Mouse (Mus musculus) limb, embryonic 11.5 days (tissue): ENCODE measurements around the gene Slc3a2. TPM values are rescaled to one million over a fixed set of nuclear protein-coding genes. Genes with fewer than 3 reads are reported as not detected.
A peak's percentile ranks its signal among the peaks of the same experiment; 100 is the strongest.

Source experiments
- ATAC-seq: fragments of 200-750 bp; cut with Nextera tagmentation; 2 replicates; pipeline ENCODE4 v1.8.0; 2017; ENCODE audit warnings: low read depth; ENCODE audit not compliant: insufficient number of reproducible peaks, low FRiP score, low TSS enrichment
- DNase-seq: peaks from one replicate; pipeline ENCODE4 v3.0.0-alpha.2; 2015; ENCODE audit warnings: low spot score
- H3K27ac ChIP-seq: fragments of 300-500 bp; sonication (generic); replicated peaks from 2 replicates; pipeline ENCODE4 v1.5.1; 2014; ENCODE audit warnings: low read depth, mild to moderate bottlenecking, low read length
- H3K27me3 ChIP-seq: fragments of 300-500 bp; sonication (generic); 2 replicates; pipeline ENCODE4 v1.6.1; 2014; ENCODE audit warnings: mild to moderate bottlenecking, low read length, mixed read lengths; ENCODE audit not compliant: control insufficient read depth, insufficient read depth
- H3K36me3 ChIP-seq: fragments of 300-500 bp; sonication (generic); 2 replicates; pipeline ENCODE4 v1.6.1; 2014; ENCODE audit warnings: mild to moderate bottlenecking, low read length, moderate library complexity, mixed read lengths; ENCODE audit not compliant: control insufficient read depth, insufficient read depth
- H3K4me1 ChIP-seq: fragments of 300-500 bp; sonication (generic); 2 replicates; pipeline ENCODE4 v1.6.1; 2014; ENCODE audit warnings: low read length, mixed read lengths; ENCODE audit not compliant: control insufficient read depth, insufficient read depth
- H3K4me2 ChIP-seq: fragments of 300-500 bp; sonication (generic); 2 replicates; pipeline ENCODE4 v1.6.1; 2014; ENCODE audit warnings: low read depth, mild to moderate bottlenecking, moderate library complexity; ENCODE audit not compliant: severe bottlenecking
- H3K4me3 ChIP-seq: fragments of 300-500 bp; sonication (generic); 2 replicates; pipeline ENCODE4 v1.5.1; 2014; ENCODE audit warnings: low read depth, low read length
- H3K9ac ChIP-seq: fragments of 300-500 bp; sonication (generic); 2 replicates; pipeline ENCODE4 v1.6.1; 2014; ENCODE audit warnings: mild to moderate bottlenecking, low read length
- H3K9me3 ChIP-seq: fragments of 300-500 bp; sonication (generic); 2 replicates; pipeline ENCODE4 v1.6.1; 2016; ENCODE audit warnings: low read length; ENCODE audit not compliant: control insufficient read depth
- WGBS: fragments of 180-500 bp; shearing (Covaris S2); extraction: QIAGEN DNeasy Blood & Tissue Kit; methylation state at CpG from one replicate; pipeline ENCODE4 v1.1.7; 2014; 5-methylcytosine and 5-hydroxymethylcytosine counted together
- microRNA-seq: library from miRNA; unstranded; fragments of <30 nt; microRNA quantifications from one replicate; pipeline ENCODE4, GENCODE M21; 2016
- polyA plus RNA-seq: library from polyadenylated mRNA; unstranded; fragments of >200 nt; fragmentation: Nextera tagmentation; extraction: Ambion mirVana; gene quantifications from 2 replicates; pipeline ENCODE4 v1.2.1, GENCODE M21; 2014

The Slc3a2 gene
- polyA plus RNA-seq, 1 experiment from 2014 or later, result 114 TPM

DNA sequence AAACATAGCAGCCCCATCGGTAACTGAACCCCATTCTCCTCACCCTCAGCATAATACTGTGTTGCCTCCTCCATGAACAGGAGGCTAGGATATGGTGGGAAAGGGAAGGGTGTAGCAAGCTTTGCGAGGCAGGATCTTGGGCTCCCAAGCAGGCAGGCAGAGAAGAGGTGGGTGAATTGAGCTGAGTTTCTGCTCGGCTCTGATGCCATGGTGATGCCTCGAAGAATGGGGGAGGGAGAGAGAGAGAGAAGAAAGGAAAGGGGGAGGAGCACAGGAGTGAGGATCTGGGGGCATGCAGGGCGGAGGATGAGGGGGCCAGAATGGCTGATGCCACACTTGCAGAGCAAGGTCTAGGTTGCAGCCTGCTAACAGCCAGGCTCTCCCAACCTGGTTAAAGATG, 57.4 kb downstream of the Slc3a2 start:
- ATAC-seq (no peak), DNase-seq (no peak)
- H3K4me2 ChIP-seq, result no peak overlapping the region
- no peaks in the 10 kb centered on the region for H3K27me3 ChIP-seq
- 0 out of 2 replicates have a peak, but pooled peaks cover 2% of the 10 kb centered on the region for H3K4me1 ChIP-seq
- H3K9me3 ChIP-seq, result no peaks in the 10 kb centered on the region
- H3K36me3 ChIP-seq, result no peaks in the 10 kb centered on the region
- WGBS, result 76% methylated on average over 5 of the region's 5 CpGs
- H3K9ac ChIP-seq, result no peak overlapping the region
- no peak overlapping the region for H3K4me3 ChIP-seq
- no peak overlapping the region for H3K27ac ChIP-seq

DNA sequence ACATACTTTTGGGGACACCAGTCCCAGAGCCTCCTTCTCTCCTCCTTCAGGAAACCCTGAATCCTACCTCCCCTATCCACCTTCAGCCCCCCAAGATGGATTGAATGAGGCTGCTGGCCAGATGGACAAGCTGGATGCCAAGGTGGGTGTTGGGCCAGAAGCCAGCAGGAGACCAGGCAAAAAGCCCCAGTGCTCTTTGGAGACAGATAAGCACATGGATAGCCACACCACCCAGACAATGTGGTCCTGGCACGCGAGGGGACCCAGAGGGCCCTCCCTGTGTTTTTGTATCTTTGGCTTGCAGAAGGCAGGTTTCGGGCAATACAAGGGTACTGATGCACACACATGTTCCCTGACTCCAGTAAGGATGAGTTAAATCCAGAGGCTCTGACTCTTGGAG, 58.3 kb downstream of the Slc3a2 start:
- H3K4me1 ChIP-seq, result 0 out of 2 replicates have a peak, but pooled peaks cover 2% of the 10 kb centered on the region
- H3K36me3 ChIP-seq, result no peaks in the 10 kb centered on the region
- ATAC-seq, result no peak
- H3K27ac ChIP-seq, result no peak overlapping the region
- 93% methylated on average over 3 of the region's 3 CpGs for WGBS
- no peaks in the 10 kb centered on the region for H3K9me3 ChIP-seq
- DNase-seq, result no peak
- H3K4me2 ChIP-seq, result no peak overlapping the region
- no peak overlapping the region for H3K4me3 ChIP-seq
- H3K27me3 ChIP-seq, result no peaks in the 10 kb centered on the region
- H3K9ac ChIP-seq, result no peak overlapping the region

DNA sequence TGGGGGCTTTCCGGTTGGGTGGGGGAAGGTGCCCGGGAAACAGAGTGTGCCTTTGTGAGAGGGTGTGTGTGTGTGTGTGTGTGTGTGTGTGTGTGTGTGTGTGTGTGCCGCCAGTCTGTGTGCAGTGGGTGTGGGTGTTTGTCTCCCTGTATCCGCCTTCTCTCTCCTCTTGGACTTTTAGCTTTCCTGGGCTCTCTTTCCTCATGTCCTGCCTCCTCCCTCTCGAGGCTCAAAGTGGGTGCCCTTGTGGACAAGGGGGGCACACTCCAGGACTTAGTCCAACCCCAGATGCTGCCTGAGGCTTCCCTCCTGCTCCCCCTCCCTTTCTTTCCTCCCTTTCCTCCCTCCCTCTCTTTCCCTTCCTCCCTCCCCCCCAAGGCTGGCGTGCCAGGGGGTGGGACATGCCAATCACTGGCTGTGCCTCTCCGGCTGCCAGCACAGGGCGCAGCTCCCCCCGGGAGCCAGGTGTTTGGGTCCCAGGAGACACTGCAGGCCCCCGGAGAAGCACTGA, 59.2 kb downstream of the Slc3a2 start:
- ATAC-seq (no peak), DNase-seq (no peak)
- Histone ChIP-seq H3K9me3 (no peaks in the 10 kb centered on the region), H3K9ac (no peak overlapping the region), H3K4me2 (0 out of 2 replicates have a peak overlapping the region, but pooled peaks have one; percentile 1), H3K4me1 (0 out of 2 replicates have a peak, but pooled peaks cover 2% of the 10 kb centered on the region), H3K36me3 (no peaks in the 10 kb centered on the region), H3K27ac (no peak overlapping the region), H3K27me3 (no peaks in the 10 kb centered on the region), H3K4me3 (no peak overlapping the region)
- WGBS, result 51% methylated on average over 10 of the region's 10 CpGs

DNA sequence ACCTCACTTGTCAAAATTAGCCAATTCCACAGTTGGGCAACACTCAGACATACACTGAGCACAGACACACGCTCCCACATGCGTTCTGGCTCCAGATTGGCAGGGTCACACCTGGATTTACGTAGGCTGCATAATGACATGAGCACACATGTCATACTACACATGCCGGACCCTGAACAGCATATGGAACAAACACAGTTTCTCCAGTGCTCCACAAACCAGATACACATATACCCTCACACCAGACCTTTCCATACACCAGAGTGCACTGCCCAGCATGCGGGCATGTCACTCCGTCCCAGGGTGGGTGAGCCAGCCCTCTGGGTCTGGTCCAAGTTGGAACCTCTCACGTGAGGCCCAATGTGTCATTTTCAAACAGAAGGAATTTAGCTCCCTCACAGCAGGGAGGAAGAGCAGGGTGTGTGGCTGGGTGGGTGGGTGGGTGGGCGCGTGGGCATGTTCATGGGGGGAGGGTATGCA, 59.8 kb downstream of the Slc3a2 start, which contains the start of gene Chrm1:
Gene Chrm1, plus strand, starts transcription at position 430 of the 480 bp plus-strand sequence.
- H3K9me3 ChIP-seq, result no peaks in the 10 kb centered on the region
- H3K4me3 ChIP-seq, result no peak within 1 kb of the TSS; the same call in 1 of the 2 replicates
- ATAC-seq (peak; percentile 27; the same call in 1 of the 2 replicates), DNase-seq (no peak)
- 0 out of 2 replicates have a peak, but pooled peaks cover 2% of the 10 kb centered on the region for H3K4me1 ChIP-seq
- H3K27me3 ChIP-seq, result no peaks in the 10 kb centered on the region
- 86% methylated on average over 9 of the region's 9 CpGs for WGBS
- peak within 1 kb of the TSS; percentile 83; the same call in 1 of the 2 replicates for H3K4me2 ChIP-seq
- no peaks in the 10 kb centered on the region for H3K36me3 ChIP-seq
- H3K27ac ChIP-seq, result no peak within 1 kb of the TSS
- no peak within 1 kb of the TSS for H3K9ac ChIP-seq

DNA sequence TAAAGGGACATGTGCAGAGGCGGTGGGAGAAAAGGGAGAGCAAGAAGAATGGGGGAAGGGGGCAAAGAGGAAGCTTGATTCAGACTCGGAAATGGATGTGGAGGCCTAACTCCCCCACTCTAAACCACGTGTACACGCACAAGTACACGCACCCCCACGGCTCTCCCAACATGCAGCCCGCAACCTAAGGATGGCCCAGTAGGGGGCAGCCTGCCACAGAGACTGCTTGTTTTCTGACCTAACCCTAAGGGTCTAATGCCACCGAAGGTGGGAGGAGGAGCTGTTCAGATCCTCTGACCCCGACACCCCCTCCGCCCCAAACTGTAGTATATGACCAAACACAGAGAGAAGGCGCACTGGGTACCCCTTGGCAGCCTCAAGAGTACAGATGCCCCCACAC, 60.8 kb downstream of the Slc3a2 start:
- 0 out of 2 replicates have a peak, but pooled peaks cover 2% of the 10 kb centered on the region for H3K4me1 ChIP-seq
- no peak overlapping the region for H3K27ac ChIP-seq
- peak overlapping the region; percentile 68 for H3K9ac ChIP-seq
- peak; percentile 65; the same call in 1 of the 2 replicates for ATAC-seq
- no peaks in the 10 kb centered on the region for H3K9me3 ChIP-seq
- H3K4me3 ChIP-seq, result peak overlapping the region; percentile 29
- H3K27me3 ChIP-seq, result no peaks in the 10 kb centered on the region
- DNase-seq, result peak; percentile 84
- no peaks in the 10 kb centered on the region for H3K36me3 ChIP-seq
- WGBS, result 4% methylated on average over 11 of the region's 11 CpGs
- H3K4me2 ChIP-seq, result peak overlapping the region; percentile 83

DNA sequence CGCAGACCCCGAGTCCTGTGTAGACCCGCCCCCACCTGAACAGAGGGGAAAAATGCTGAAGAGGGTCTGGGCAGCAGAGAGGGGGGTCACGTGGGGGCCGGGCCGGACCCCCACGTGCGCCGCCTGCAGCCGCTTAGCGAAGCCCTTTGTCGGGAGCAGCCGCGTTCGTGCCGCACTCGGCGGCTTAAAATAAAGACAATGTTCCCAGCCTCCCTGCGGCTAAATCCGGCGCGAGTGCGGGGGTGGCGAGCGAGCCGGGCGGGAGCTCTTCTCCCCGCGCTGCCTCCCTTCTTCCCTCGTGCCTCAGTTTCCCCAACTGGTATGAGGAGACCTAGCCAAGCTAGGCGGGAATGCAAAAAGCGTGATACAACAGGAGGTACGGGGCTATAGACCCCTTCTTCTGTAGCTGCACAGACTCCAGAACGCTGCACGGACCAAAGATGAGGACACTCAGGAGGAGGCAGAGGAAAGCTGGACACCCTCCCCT, 61.3 kb downstream of the Slc3a2 start:
- no peaks in the 10 kb centered on the region for H3K27me3 ChIP-seq
- peak overlapping the region; percentile 29 for H3K4me3 ChIP-seq
- DNase-seq (peak; percentile 59), ATAC-seq (peak; percentile 52; the same call in 1 of the 2 replicates)
- peak overlapping the region; percentile 83 for H3K4me2 ChIP-seq
- H3K4me1 ChIP-seq, result 0 out of 2 replicates have a peak, but pooled peaks cover 2% of the 10 kb centered on the region
- H3K9ac ChIP-seq, result peak overlapping the region; percentile 68
- no peaks in the 10 kb centered on the region for H3K9me3 ChIP-seq
- no peak overlapping the region for H3K27ac ChIP-seq
- no peaks in the 10 kb centered on the region for H3K36me3 ChIP-seq
- WGBS, result 1% methylated on average over 35 of the region's 35 CpGs

Small RNA genes within 50 kb of the gene (microRNA-seq; reads per million reads assigned to microRNA genes)
- gene Mir6992, result 1.5 reads per million

Other genes starting within 250 kb of the Slc3a2 start
- not detected in 2 replicates for gene Slc22a8, start 132.1 kb downstream of the Slc3a2 start, polyA plus RNA-seq
- gene Slc22a6, start 105.3 kb downstream of the Slc3a2 start, polyA plus RNA-seq, result not detected in 2 replicates
- gene Chrm1, start 59.6 kb downstream of the Slc3a2 start, polyA plus RNA-seq, result 0.15 and 0.27 TPM in 2 replicates
- 92.9 and 100 TPM in 2 replicates for gene Wdr74, start 12.5 kb upstream of the Slc3a2 start, polyA plus RNA-seq
- 0.99 and 1.8 TPM in 2 replicates for gene 1700092M07Rik, start 17.3 kb upstream of the Slc3a2 start, polyA plus RNA-seq
- gene Stx5a, start 18.0 kb upstream of the Slc3a2 start, polyA plus RNA-seq, result 125 and 127 TPM in 2 replicates
- 228 and 247 TPM in 2 replicates for gene Nxf1, start 33.7 kb upstream of the Slc3a2 start, polyA plus RNA-seq
- 183 and 204 TPM in 2 replicates for gene Tmem223, start 47.6 kb upstream of the Slc3a2 start, polyA plus RNA-seq
- gene Tmem179b, start 51.1 kb upstream of the Slc3a2 start, polyA plus RNA-seq, result 49.1 and 51.3 TPM in 2 replicates
- 22.5 and 23.0 TPM in 2 replicates for gene Taf6l, start 63.0 kb upstream of the Slc3a2 start, polyA plus RNA-seq
- gene Polr2g, start 75.2 kb upstream of the Slc3a2 start, polyA plus RNA-seq, result 197 and 206 TPM in 2 replicates
- gene Zbtb3, start 79.2 kb upstream of the Slc3a2 start, polyA plus RNA-seq, result 4.8 and 5.0 TPM in 2 replicates
- 63.3 and 67.1 TPM in 2 replicates for gene Ttc9c, start 96.0 kb upstream of the Slc3a2 start, polyA plus RNA-seq
- gene Hnrnpul2, start 96.6 kb upstream of the Slc3a2 start, polyA plus RNA-seq, result 6.9 and 8.0 TPM in 2 replicates
- not detected in 2 replicates for gene AC129217.1, start 106.4 kb upstream of the Slc3a2 start, polyA plus RNA-seq
- gene Bscl2, start 114.1 kb upstream of the Slc3a2 start, polyA plus RNA-seq, result 34.1 and 35.0 TPM in 2 replicates
- gene Gng3, start 115.8 kb upstream of the Slc3a2 start, polyA plus RNA-seq, result 9.1 and 9.6 TPM in 2 replicates
- gene Lrrn4cl, start 127.4 kb upstream of the Slc3a2 start, polyA plus RNA-seq, result 0.12 and 0.47 TPM in 2 replicates
- 186 and 196 TPM in 2 replicates for gene Ubxn1, start 148.1 kb upstream of the Slc3a2 start, polyA plus RNA-seq
- 53.5 and 60.2 TPM in 2 replicates for gene Uqcc3, start 157.6 kb upstream of the Slc3a2 start, polyA plus RNA-seq
- gene Lbhd1, start 160.4 kb upstream of the Slc3a2 start, polyA plus RNA-seq, result 110 and 128 TPM in 2 replicates
- gene Gm49403, start 160.6 kb upstream of the Slc3a2 start, polyA plus RNA-seq, result not detected in 2 replicates
- 127 and 132 TPM in 2 replicates for gene 1810009A15Rik, start 165.5 kb upstream of the Slc3a2 start, polyA plus RNA-seq
- gene Gm49416, start 165.6 kb upstream of the Slc3a2 start, polyA plus RNA-seq, result 0.24 TPM in 1 of 2 replicates, not detected in the other
- 38.5 and 39.2 TPM in 2 replicates for gene Ints5, start 169.6 kb upstream of the Slc3a2 start, polyA plus RNA-seq
- 111 and 122 TPM in 2 replicates for gene Ganab, start 174.7 kb upstream of the Slc3a2 start, polyA plus RNA-seq
- gene B3gat3, start 197.0 kb upstream of the Slc3a2 start, polyA plus RNA-seq, result 33.1 and 37.2 TPM in 2 replicates
- gene Rom1, start 206.0 kb upstream of the Slc3a2 start, polyA plus RNA-seq, result 1.1 and 1.4 TPM in 2 replicates
- 17.9 and 18.0 TPM in 2 replicates for gene Eml3, start 206.2 kb upstream of the Slc3a2 start, polyA plus RNA-seq
- gene Mta2, start 218.5 kb upstream of the Slc3a2 start, polyA plus RNA-seq, result 58.5 and 62.0 TPM in 2 replicates
- 33.2 and 35.2 TPM in 2 replicates for gene Tut1, start 230.5 kb upstream of the Slc3a2 start, polyA plus RNA-seq
- gene Eef1g, start 243.7 kb upstream of the Slc3a2 start, polyA plus RNA-seq, result 567 and 588 TPM in 2 replicates